Mouse (Mus musculus): ENCODE results near the gene Cinp.

DNA sequence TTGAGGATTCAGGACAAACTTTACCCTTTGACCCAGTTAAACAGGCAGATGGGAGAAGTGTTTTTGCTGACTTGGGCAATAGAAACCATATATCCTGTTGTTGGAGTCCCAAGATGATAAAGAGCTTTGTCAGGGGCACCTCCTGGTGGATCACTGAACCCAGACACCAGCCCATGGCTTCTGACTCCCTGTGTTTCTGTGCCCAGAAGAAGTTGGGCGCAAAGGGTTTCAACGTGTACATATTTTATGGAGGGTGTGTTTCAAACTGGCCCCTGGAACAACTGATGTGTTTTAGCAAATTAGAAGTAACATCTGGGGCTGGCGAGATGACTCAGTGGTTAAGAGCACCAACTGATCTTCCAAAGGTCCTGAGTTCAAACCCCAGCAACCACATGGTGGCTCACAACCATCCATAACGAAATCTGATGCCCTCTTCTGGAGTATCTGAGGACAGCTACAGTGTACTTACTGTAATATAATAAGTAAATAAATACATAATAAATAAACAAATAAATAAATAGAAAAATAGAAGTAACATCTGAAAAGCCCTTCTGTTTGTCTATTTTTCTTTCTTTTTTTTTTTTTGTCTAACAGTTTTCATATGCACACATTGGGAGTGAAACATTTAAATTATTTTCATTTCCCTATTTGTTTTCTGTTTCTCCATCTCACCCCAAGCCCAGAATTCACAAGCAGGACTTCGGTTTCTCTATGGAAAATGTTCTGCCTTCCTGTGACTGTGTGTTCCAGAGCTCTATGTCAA is 47.0 kb downstream of the Cinp start:
- TF ChIP-seq TAL1 (IDR thresholded peaks at IDR 0.05; ENCODE audit: low read length), result no peak
- TF ChIP-seq GATA1 (IDR thresholded peaks at IDR 0.05; ENCODE audit: low read length), result no peak
